8 mouse cellular contexts compared by ENCODE assay signal in the genomic region with DNA sequence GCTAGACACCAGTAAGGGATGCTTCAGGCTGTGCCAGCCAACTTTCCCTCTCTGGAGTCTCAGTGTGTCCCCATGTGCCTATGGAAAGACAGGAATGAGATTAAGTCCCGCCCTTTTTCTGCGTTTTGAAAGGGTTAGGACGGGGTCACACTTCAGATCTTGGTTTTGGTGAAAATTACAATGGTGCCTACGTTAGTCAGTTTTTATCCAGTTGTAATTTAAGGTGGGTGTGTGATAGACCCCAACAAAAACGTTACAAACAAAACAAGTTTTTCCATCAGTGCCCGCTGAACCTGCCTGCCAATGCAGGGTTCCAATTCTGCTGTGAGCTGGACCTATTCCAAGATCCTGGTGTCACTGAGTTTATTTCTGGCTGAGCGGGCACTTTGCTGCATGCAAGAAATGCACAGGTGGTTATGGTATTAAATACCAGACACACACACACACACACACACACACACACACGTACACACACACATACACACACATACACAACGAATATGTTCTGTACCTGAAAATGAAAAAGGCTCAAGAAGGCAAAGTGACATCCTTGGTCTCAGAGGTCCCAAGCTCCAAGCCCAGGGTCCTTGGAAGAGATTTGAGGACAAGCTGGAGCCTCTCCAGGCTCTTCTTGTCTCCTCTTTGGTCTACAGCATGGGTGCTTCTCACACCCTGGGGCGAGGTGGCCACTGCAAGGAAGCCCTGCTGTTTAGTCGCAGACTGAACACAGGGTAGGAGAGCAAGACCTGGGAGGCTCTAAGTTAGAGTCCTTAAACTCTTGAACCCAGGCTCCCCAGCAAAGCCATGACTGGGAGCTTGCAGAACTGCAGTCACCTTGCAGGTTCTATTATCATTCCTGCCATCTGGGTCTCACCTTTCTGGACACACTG. TPM values are rescaled to one million over a fixed set of nuclear protein-coding genes. Genes with fewer than 3 reads are reported as not detected.
DNase-seq lines count a peak whose midpoint lies in the region; ATAC-seq and TF ChIP-seq lines count a peak whose summit lies in the region.

No protein-coding gene starts in this region.

- peak overlapping the region; percentile 96 for H3K27ac ChIP-seq in bone marrow, adult 2 months (ENCODE audit: control insufficient read depth, insufficient read depth, low read depth, low read length, poor library complexity)
- H3K27ac ChIP-seq in forebrain, embryonic 15.5 days (replicated peaks) = peak overlapping the region; percentile 99
- H3K27ac ChIP-seq in kidney, embryonic 15.5 days = peak overlapping the region; percentile 97
- H3K27ac ChIP-seq in midbrain, embryonic 13.5 days = peak overlapping the region; percentile 97

- peak; percentile 10 for DNase-seq in adrenal gland, postnatal 10 days
- no peak for DNase-seq in adrenal gland, postnatal 25 days
- no peak for DNase-seq in embryo, embryonic 10.5 days (ENCODE audit: low spot score)
- DNase-seq in frontal cortex, postnatal 25 days (ENCODE audit: low spot score in 2 of 2) = no peak

- no peaks in the 10 kb centered on the region for H3K27me3 ChIP-seq in forebrain, embryonic 15.5 days
- no peaks in the 10 kb centered on the region for H3K27me3 ChIP-seq in kidney, embryonic 15.5 days
- no peaks in the 10 kb centered on the region for H3K27me3 ChIP-seq in midbrain, embryonic 13.5 days

- ATAC-seq in forebrain, embryonic 15.5 days (replicated peaks) = no peak
- no peak for ATAC-seq in kidney, embryonic 15.5 days (replicated peaks; ENCODE audit: low FRiP score)
- ATAC-seq in midbrain, embryonic 13.5 days = no peak

- TF ChIP-seq CTCF in bone marrow, adult 2 months (IDR thresholded peaks at IDR 0.05; ENCODE audit: control insufficient read depth, insufficient read depth, low read length) = no peak

- no peak for TF ChIP-seq POLR2A in bone marrow, adult 2 months (IDR thresholded peaks at IDR 0.05; ENCODE audit: borderline replicate concordance, control insufficient read depth, low read depth, low read length)

- H3K4me3 ChIP-seq in bone marrow, adult 2 months (replicated peaks; ENCODE audit: control insufficient read depth, low read depth, low read length) = peak overlapping the region; percentile 85
- peak overlapping the region; percentile 90 for H3K4me3 ChIP-seq in forebrain, embryonic 15.5 days
- H3K4me3 ChIP-seq in kidney, embryonic 15.5 days (replicated peaks) = peak overlapping the region; percentile 100
- H3K4me3 ChIP-seq in midbrain, embryonic 13.5 days (replicated peaks) = peak overlapping the region; percentile 100

- H3K9me3 ChIP-seq in forebrain, embryonic 15.5 days = no peaks in the 10 kb centered on the region
- no peaks in the 10 kb centered on the region for H3K9me3 ChIP-seq in kidney, embryonic 15.5 days (replicated peaks)
- H3K9me3 ChIP-seq in midbrain, embryonic 13.5 days = no peaks in the 10 kb centered on the region

- peak overlapping the region; percentile 83 for H3K4me2 ChIP-seq in forebrain, embryonic 15.5 days (replicated peaks)
- peak overlapping the region; percentile 86 for H3K4me2 ChIP-seq in kidney, embryonic 15.5 days
- peak overlapping the region; percentile 98 for H3K4me2 ChIP-seq in midbrain, embryonic 13.5 days (replicated peaks)

- H3K9ac ChIP-seq in forebrain, embryonic 15.5 days (replicated peaks) = peak overlapping the region; percentile 99
- peak overlapping the region; percentile 57 for H3K9ac ChIP-seq in kidney, embryonic 15.5 days
- H3K9ac ChIP-seq in midbrain, embryonic 13.5 days (replicated peaks) = peak overlapping the region; percentile 98

- 28% methylated on average over 11 of the region's 11 CpGs for WGBS in bone marrow, adult 2 months
- 23% methylated on average over 11 of the region's 11 CpGs for WGBS in forebrain, embryonic 15.5 days
- WGBS in kidney, embryonic 15.5 days = 25% methylated on average over 11 of the region's 11 CpGs
- WGBS in midbrain, embryonic 13.5 days = 32% methylated on average over 11 of the region's 11 CpGs

- no peaks in the 10 kb centered on the region for H3K36me3 ChIP-seq in forebrain, embryonic 15.5 days
- H3K36me3 ChIP-seq in kidney, embryonic 15.5 days = no peaks in the 10 kb centered on the region; the same call in 1 of the 2 replicates
- H3K36me3 ChIP-seq in midbrain, embryonic 13.5 days = no peaks in the 10 kb centered on the region

- H3K4me1 ChIP-seq in bone marrow, adult 2 months (ENCODE audit: control insufficient read depth, insufficient read depth, low read length) = peaks cover 7% of the 10 kb centered on the region; the same call in 1 of the 2 replicates
- H3K4me1 ChIP-seq in forebrain, embryonic 15.5 days = peaks cover 42% of the 10 kb centered on the region
- peaks cover 36% of the 10 kb centered on the region for H3K4me1 ChIP-seq in kidney, embryonic 15.5 days
- H3K4me1 ChIP-seq in midbrain, embryonic 13.5 days (replicated peaks) = peaks cover 38% of the 10 kb centered on the region

RNA-seq across cellular contexts. Expression of gene Brd3, which starts 30.9 kb away (rescaled TPM):
- total RNA-seq in adrenal gland, postnatal 10 days (2021) = 10 to 100 TPM; 83.9 to 89.7 TPM
- 81.8 and 110 TPM in 2 replicates for total RNA-seq in adrenal gland, postnatal 25 days (2021)
- 19.3 and 33.0 TPM in 2 replicates for polyA plus RNA-seq in bone marrow, adult 2 months (2011; ENCODE audit: insufficient read depth, insufficient read length, low replicate concordance, missing spikeins)
- polyA plus RNA-seq in forebrain, embryonic 15.5 days (2015; fragmentation: Nextera tagmentation; extraction: Ambion mirVana) = 142 and 149 TPM in 2 replicates
- polyA plus RNA-seq in kidney, embryonic 15.5 days (2015; fragmentation: Nextera tagmentation; extraction: Ambion mirVana) = 124 and 125 TPM in 2 replicates
- polyA plus RNA-seq in midbrain, embryonic 13.5 days (2015; fragmentation: Nextera tagmentation; extraction: Ambion mirVana) = 145 and 153 TPM in 2 replicates

RNA-seq across cellular contexts. Expression of gene Brd3os, which starts 34.4 kb away (rescaled TPM):
- 1 to 10 TPM; 4.8 to 5.7 TPM for total RNA-seq in adrenal gland, postnatal 10 days (2021)
- total RNA-seq in adrenal gland, postnatal 25 days (2021) = 11.0 and 12.8 TPM in 2 replicates
- 0.68 and 1.3 TPM in 2 replicates for polyA plus RNA-seq in bone marrow, adult 2 months (2011; ENCODE audit: insufficient read depth, insufficient read length, low replicate concordance, missing spikeins)
- 30.6 and 31.5 TPM in 2 replicates for polyA plus RNA-seq in forebrain, embryonic 15.5 days (2015; fragmentation: Nextera tagmentation; extraction: Ambion mirVana)
- 10.1 and 11.2 TPM in 2 replicates for polyA plus RNA-seq in kidney, embryonic 15.5 days (2015; fragmentation: Nextera tagmentation; extraction: Ambion mirVana)
- polyA plus RNA-seq in midbrain, embryonic 13.5 days (2015; fragmentation: Nextera tagmentation; extraction: Ambion mirVana) = 27.9 and 29.0 TPM in 2 replicates

RNA-seq across cellular contexts. Expression of gene Wdr5, which starts 38.4 kb away (rescaled TPM):
- 10 to 100 TPM; 35.2 to 38.3 TPM for total RNA-seq in adrenal gland, postnatal 10 days (2021)
- 37.3 and 40.2 TPM in 2 replicates for total RNA-seq in adrenal gland, postnatal 25 days (2021)
- polyA plus RNA-seq in bone marrow, adult 2 months (2011; ENCODE audit: insufficient read depth, insufficient read length, low replicate concordance, missing spikeins) = 30.2 and 41.6 TPM in 2 replicates
- polyA plus RNA-seq in forebrain, embryonic 15.5 days (2015; fragmentation: Nextera tagmentation; extraction: Ambion mirVana) = 50.5 and 55.4 TPM in 2 replicates
- polyA plus RNA-seq in kidney, embryonic 15.5 days (2015; fragmentation: Nextera tagmentation; extraction: Ambion mirVana) = 63.2 and 65.9 TPM in 2 replicates
- 46.6 and 49.1 TPM in 2 replicates for polyA plus RNA-seq in midbrain, embryonic 13.5 days (2015; fragmentation: Nextera tagmentation; extraction: Ambion mirVana)

RNA-seq across cellular contexts. Expression of gene Vav2, which starts 49.7 kb away (rescaled TPM):
- 10 to 100 TPM; 21.5 to 29.6 TPM for total RNA-seq in adrenal gland, postnatal 10 days (2021)
- 25.0 and 26.8 TPM in 2 replicates for total RNA-seq in adrenal gland, postnatal 25 days (2021)
- polyA plus RNA-seq in bone marrow, adult 2 months (2011; ENCODE audit: insufficient read depth, insufficient read length, low replicate concordance, missing spikeins) = 11.0 and 18.8 TPM in 2 replicates
- 12.6 and 13.9 TPM in 2 replicates for polyA plus RNA-seq in forebrain, embryonic 15.5 days (2015; fragmentation: Nextera tagmentation; extraction: Ambion mirVana)
- 7.1 and 8.3 TPM in 2 replicates for polyA plus RNA-seq in kidney, embryonic 15.5 days (2015; fragmentation: Nextera tagmentation; extraction: Ambion mirVana)
- 12.7 and 15.4 TPM in 2 replicates for polyA plus RNA-seq in midbrain, embryonic 13.5 days (2015; fragmentation: Nextera tagmentation; extraction: Ambion mirVana)
